Mouse (Mus musculus) ovary, adult 18-20 months (tissue): ENCODE measurements around the gene Sult2b1.

Source experiments
- DNase-seq: peaks from one replicate; pipeline ENCODE4 v3.0.0; 2022; ENCODE audit warnings: low spot score, mixed read lengths

The Sult2b1 gene

GRCm38 (mm10) chr7:45695098-45695497 lies 89.4 kb downstream of the Sult2b1 start:
- no peak for DNase-seq

- no peak for DNase-seq
Measured at GRCm38 (mm10) chr7:45693921-45694591, 90.4 kb downstream of the Sult2b1 start, which contains the start of gene Sec1. Sec1 (minus strand) TSS chr7:45694402.

- no peak for DNase-seq
Measured at GRCm38 (mm10) chr7:45692364-45692763, 92.1 kb downstream of the Sult2b1 start.

- DNase-seq = no peak
Measured at GRCm38 (mm10) chr7:45689800-45690199, 94.7 kb downstream of the Sult2b1 start.

- no peak for DNase-seq
Measured at GRCm38 (mm10) chr7:45689099-45689498, 95.4 kb downstream of the Sult2b1 start.

GRCm38 (mm10) chr7:45686841-45687240 lies 97.6 kb downstream of the Sult2b1 start:
- DNase-seq = no peak

- DNase-seq = no peak
Measured at GRCm38 (mm10) chr7:45685811-45686210, 98.7 kb downstream of the Sult2b1 start.

- no peak for DNase-seq
Measured at GRCm38 (mm10) chr7:45683396-45684050, 100.9 kb downstream of the Sult2b1 start, which contains the start of gene Ntn5. Ntn5 (plus strand) TSS chr7:45684022.

GRCm38 (mm10) chr7:45682144-45683126 lies 102.0 kb downstream of the Sult2b1 start:
- DNase-seq = peak; percentile 72

GRCm38 (mm10) chr7:45681046-45681736 lies 103.3 kb downstream of the Sult2b1 start:
- no peak for DNase-seq
